Mouse (Mus musculus): ENCODE measurements around the gene Dmac2. TPM values are rescaled to one million over a fixed set of nuclear protein-coding genes. Genes with fewer than 3 reads are reported as not detected.
A peak's percentile ranks its signal among the peaks of the same experiment; 100 is the strongest.

Gene Dmac2
- polyA plus RNA-seq, 1 experiment from 2014 or later: 43.3 TPM

- TF ChIP-seq CTCF (IDR thresholded peaks at IDR 0.05): no peak
- ATAC-seq (no peak), DNase-seq (ENCODE audit: low read depth, low spot score) (no peak)
- POLR2A ChIA-PET: no interaction called here
- in situ Hi-C loops (cut with MboI; ENCODE audit: low pct_unique_long_range_greater_than_20kb): loop anchor here (25.0 kb wide), 1 partner anchor 404 kb away; the partner anchor contains the start of gene Pou2f2
- CTCF ChIA-PET: no interaction called here
- H3K27me3 ChIP-seq: peaks cover 38% of the 10 kb centered on the region
Observed at GRCm38 (mm10) chr7:25591226-25591625, 28.0 kb upstream of the Dmac2 start.

GRCm38 (mm10) chr7:25593859-25594258, 25.4 kb upstream of the Dmac2 start:
- POLR2A ChIA-PET: no interaction called here
- in situ Hi-C loops (cut with MboI; ENCODE audit: low pct_unique_long_range_greater_than_20kb): loop anchor here (25.0 kb wide), 1 partner anchor 407 kb away; the partner anchor contains the start of gene Pou2f2
- ATAC-seq (no peak), DNase-seq (ENCODE audit: low read depth, low spot score) (no peak)
- peaks cover 45% of the 10 kb centered on the region for H3K27me3 ChIP-seq
- CTCF ChIA-PET: interaction anchor here (1.9 kb wide), 1 partner anchor 10 kb away, joined by 5 read pairs; no protein-coding TSS in a partner anchor
- no peak for TF ChIP-seq CTCF (IDR thresholded peaks at IDR 0.05)

GRCm38 (mm10) chr7:25599663-25600062, 19.6 kb upstream of the Dmac2 start:
- in situ Hi-C loops (cut with MboI; ENCODE audit: low pct_unique_long_range_greater_than_20kb): loop anchor here (5.0 to 25.0 kb wide), 3 partner anchors 117 to 412 kb away; partner anchors contain the start of gene Pou2f2
- peak; percentile 35 for ATAC-seq
- peak; percentile 12 for DNase-seq (ENCODE audit: low read depth, low spot score)
- ChIA-PET POLR2A (no interaction called here), CTCF (interaction anchor here (0.7 to 2.2 kb wide), 3 partner anchors 149 to 191 kb away, joined by 3 to 9 read pairs (median 4); no protein-coding TSS in a partner anchor)
- peak; percentile 81 for TF ChIP-seq CTCF (IDR thresholded peaks at IDR 0.05)
- H3K27me3 ChIP-seq: peaks cover 28% of the 10 kb centered on the region

- CTCF ChIA-PET: interaction anchor here (2.2 kb wide), 1 partner anchor 175 kb away, joined by 9 read pairs; no protein-coding TSS in a partner anchor
- in situ Hi-C loops (cut with MboI; ENCODE audit: low pct_unique_long_range_greater_than_20kb): no loop called here
Observed at GRCm38 (mm10) chr7:25600666-25601065, 18.5 kb upstream of the Dmac2 start.

GRCm38 (mm10) chr7:25601346-25601745, 17.9 kb upstream of the Dmac2 start:
- TF ChIP-seq CTCF (IDR thresholded peaks at IDR 0.05): no peak
- peaks cover 18% of the 10 kb centered on the region for H3K27me3 ChIP-seq
- no peak for DNase-seq (ENCODE audit: low read depth, low spot score)
- POLR2A ChIA-PET: no interaction called here
- ATAC-seq: no peak
- CTCF ChIA-PET: interaction anchor here (0.8 to 2.2 kb wide), 2 partner anchors 20 to 176 kb away, joined by 3 to 9 read pairs; no protein-coding TSS in a partner anchor
- in situ Hi-C loops (cut with MboI; ENCODE audit: low pct_unique_long_range_greater_than_20kb): no loop called here

More at GRCm38 (mm10) chr7:25600666-25601065, 18.5 kb upstream of the Dmac2 start:
- ATAC-seq: no peak
- peaks cover 21% of the 10 kb centered on the region for H3K27me3 ChIP-seq
- POLR2A ChIA-PET: no interaction called here
- no peak for TF ChIP-seq CTCF (IDR thresholded peaks at IDR 0.05)
- no peak for DNase-seq (ENCODE audit: low read depth, low spot score)

GRCm38 (mm10) chr7:25606625-25607063, 12.6 kb upstream of the Dmac2 start:
- peaks cover 20% of the 10 kb centered on the region for H3K27me3 ChIP-seq
- in situ Hi-C loops (cut with MboI; ENCODE audit: low pct_unique_long_range_greater_than_20kb): no loop called here
- no peak for ATAC-seq
- ChIA-PET CTCF (no interaction called here), POLR2A (no interaction called here)
- TF ChIP-seq CTCF (IDR thresholded peaks at IDR 0.05): no peak
- no peak for DNase-seq (ENCODE audit: low read depth, low spot score)

GRCm38 (mm10) chr7:25607196-25607595, 12.0 kb upstream of the Dmac2 start:
- H3K27me3 ChIP-seq: peaks cover 15% of the 10 kb centered on the region
- ChIA-PET CTCF (no interaction called here), POLR2A (no interaction called here)
- in situ Hi-C loops (cut with MboI; ENCODE audit: low pct_unique_long_range_greater_than_20kb): no loop called here
- TF ChIP-seq CTCF (IDR thresholded peaks at IDR 0.05): no peak
- ATAC-seq (no peak), DNase-seq (ENCODE audit: low read depth, low spot score) (no peak)

GRCm38 (mm10) chr7:25610056-25610455, 9.2 kb upstream of the Dmac2 start:
- no peak for ATAC-seq
- DNase-seq (ENCODE audit: low read depth, low spot score): no peak
- in situ Hi-C loops (cut with MboI; ENCODE audit: low pct_unique_long_range_greater_than_20kb): no loop called here
- TF ChIP-seq CTCF (IDR thresholded peaks at IDR 0.05): no peak
- POLR2A ChIA-PET: no interaction called here
- CTCF ChIA-PET: no interaction called here
- H3K27me3 ChIP-seq: peaks cover 20% of the 10 kb centered on the region

- ChIA-PET POLR2A (no interaction called here), CTCF (no interaction called here)
- in situ Hi-C loops (cut with MboI; ENCODE audit: low pct_unique_long_range_greater_than_20kb): no loop called here
- ATAC-seq (no peak), DNase-seq (ENCODE audit: low read depth, low spot score) (no peak)
- peaks cover 20% of the 10 kb centered on the region for H3K27me3 ChIP-seq
- TF ChIP-seq CTCF (IDR thresholded peaks at IDR 0.05): no peak
Observed at GRCm38 (mm10) chr7:25611501-25611900, 7.7 kb upstream of the Dmac2 start.

- ChIA-PET CTCF (no interaction called here), POLR2A (no interaction called here)
- ATAC-seq: no peak
- peaks cover 6% of the 10 kb centered on the region for H3K27me3 ChIP-seq
- TF ChIP-seq CTCF (IDR thresholded peaks at IDR 0.05): no peak
- DNase-seq (ENCODE audit: low read depth, low spot score): no peak
- in situ Hi-C loops (cut with MboI; ENCODE audit: low pct_unique_long_range_greater_than_20kb): no loop called here
Observed at GRCm38 (mm10) chr7:25614086-25614485, 5.1 kb upstream of the Dmac2 start.

- H3K27me3 ChIP-seq: peaks cover 4% of the 10 kb centered on the region
- TF ChIP-seq CTCF (IDR thresholded peaks at IDR 0.05): no peak
- in situ Hi-C loops (cut with MboI; ENCODE audit: low pct_unique_long_range_greater_than_20kb): no loop called here
- no peak for ATAC-seq
- DNase-seq (ENCODE audit: low read depth, low spot score): no peak
- ChIA-PET CTCF (no interaction called here), POLR2A (no interaction called here)
Observed at GRCm38 (mm10) chr7:25614831-25615705, 4.1 kb upstream of the Dmac2 start.

Data from Patski (cell line).